Mouse (Mus musculus) cerebellum, postnatal 25 days (tissue): ENCODE measurements around the gene Dlk1.
"Not testable (repeated sequence)": the region's sequence is repeated elsewhere in the genome, so short reads cannot be mapped to it uniquely, and the experiment has no call there.

ENCODE experiments used
- DNase-seq, 2 experiments: peaks; one replicate each; pipeline ENCODE4 v3.0.0; 2021; ENCODE audit warnings: mixed read lengths in 2 of 2

Gene Dlk1

GRCm38 (mm10) chr12:109486525-109486924 is 33.9 kb downstream of the Dlk1 start:
- DNase-seq: not testable (repeated sequence)

DNA sequence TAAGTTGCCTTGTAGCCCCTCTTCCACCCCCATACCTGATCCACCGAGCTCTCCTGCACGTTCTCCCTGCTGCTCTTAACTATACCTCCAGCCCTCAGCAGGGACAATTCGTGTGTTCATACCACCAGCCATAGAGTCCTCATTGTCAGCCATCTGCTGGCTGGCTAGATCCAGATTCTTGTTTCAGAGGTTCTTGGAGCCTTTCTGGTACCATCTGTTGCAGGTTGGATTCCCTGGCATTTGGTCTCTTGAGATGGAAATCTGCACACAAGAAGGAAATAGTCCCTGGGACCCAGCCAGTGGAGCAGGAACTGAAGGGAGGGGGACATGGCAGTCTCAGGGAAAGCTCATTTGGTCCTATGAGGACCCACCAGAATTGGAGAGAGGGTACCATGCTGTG is 39.1 kb downstream of the Dlk1 start:
- peak; percentile 81 to 85 for DNase-seq

- DNase-seq: peak; percentile 58 to 74
Observed at GRCm38 (mm10) chr12:109493381-109493780, 40.8 kb downstream of the Dlk1 start.

GRCm38 (mm10) chr12:109495016-109495644 is 42.5 kb downstream of the Dlk1 start:
- DNase-seq: no peak

DNA sequence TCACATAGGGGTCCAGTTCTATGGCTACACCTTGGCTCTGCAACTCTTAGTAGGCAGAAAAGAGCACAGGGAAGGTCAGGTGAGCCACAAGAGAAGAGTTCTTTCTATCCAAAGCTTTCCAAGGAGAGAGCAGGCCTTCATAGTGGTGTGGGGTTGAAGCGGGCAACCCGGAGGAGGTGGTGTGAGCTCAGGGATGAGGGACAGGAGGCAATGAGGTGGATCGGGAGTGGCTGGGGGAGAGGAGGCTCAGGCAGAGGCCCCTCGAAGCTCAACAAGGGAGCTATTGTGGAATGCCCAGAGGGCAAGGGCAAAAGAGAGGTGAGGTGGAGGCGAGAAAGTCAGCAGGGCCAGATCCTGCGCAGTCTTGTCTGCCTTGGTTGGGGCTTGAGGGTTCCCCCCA is 43.8 kb downstream of the Dlk1 start:
- no peak for DNase-seq

GRCm38 (mm10) chr12:109500992-109501391 is 48.4 kb downstream of the Dlk1 start:
- no peak for DNase-seq

GRCm38 (mm10) chr12:109502360-109503040 is 49.9 kb downstream of the Dlk1 start:
- no peak for DNase-seq

GRCm38 (mm10) chr12:109507693-109508092 is 55.1 kb downstream of the Dlk1 start:
- DNase-seq: no peak

GRCm38 (mm10) chr12:109508495-109509454 is 56.2 kb downstream of the Dlk1 start:
- DNase-seq: no peak

GRCm38 (mm10) chr12:109509531-109510137 is 57.0 kb downstream of the Dlk1 start:
- DNase-seq: no peak

- no peak for DNase-seq
Observed at GRCm38 (mm10) chr12:109510247-109510646, 57.6 kb downstream of the Dlk1 start.

DNA sequence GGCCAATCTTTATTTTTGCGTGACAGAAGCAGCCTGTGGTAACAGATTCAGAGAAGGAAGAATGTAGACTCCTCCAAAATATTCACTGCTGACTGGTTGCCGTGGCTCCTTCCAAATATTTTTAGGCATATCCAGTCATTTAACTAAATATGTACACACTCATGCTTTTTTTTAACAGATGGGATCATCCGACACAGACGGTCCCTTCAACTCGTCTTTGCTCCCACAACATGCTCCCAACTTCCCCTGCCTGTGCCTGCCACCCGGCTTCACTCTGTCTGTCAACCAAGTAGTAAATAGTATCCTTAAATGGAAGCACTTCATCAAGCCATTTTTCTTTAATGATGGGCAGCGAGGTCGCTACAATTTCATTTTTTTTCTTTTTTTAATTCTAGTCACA is 58.8 kb downstream of the Dlk1 start:
- no peak for DNase-seq

- DNase-seq: no peak
Observed at GRCm38 (mm10) chr12:109512151-109512907, 59.7 kb downstream of the Dlk1 start.
